Mouse (Mus musculus): ENCODE measurements around the gene Vsig1. TPM values are rescaled to one million over a fixed set of nuclear protein-coding genes. Genes with fewer than 3 reads are reported as not detected.

The Vsig1 gene
- polyA plus RNA-seq, 1 experiment, result not detected

- no peak for TF ChIP-seq POLR2A (IDR thresholded peaks at IDR 0.05; ENCODE audit: insufficient read depth, low read depth, low read length)
- TF ChIP-seq CTCF (IDR thresholded peaks at IDR 0.05; ENCODE audit: insufficient read depth, low read depth, low read length), result no peak
- no peak overlapping the region for H3K4me3 ChIP-seq (ENCODE audit: insufficient read depth, low read depth, low read length)
- WGBS, result 93% methylated on average over 4 of the region's 4 CpGs
- H3K27ac ChIP-seq (ENCODE audit: insufficient read depth, low read depth, low read length), result no peak overlapping the region
- H3K4me1 ChIP-seq (ENCODE audit: control insufficient read depth, insufficient read depth, low read length), result no peaks in the 10 kb centered on the region
Measured at GRCm38 (mm10) chrX:140953618-140954017, 46.2 kb downstream of the Vsig1 start.

DNA sequence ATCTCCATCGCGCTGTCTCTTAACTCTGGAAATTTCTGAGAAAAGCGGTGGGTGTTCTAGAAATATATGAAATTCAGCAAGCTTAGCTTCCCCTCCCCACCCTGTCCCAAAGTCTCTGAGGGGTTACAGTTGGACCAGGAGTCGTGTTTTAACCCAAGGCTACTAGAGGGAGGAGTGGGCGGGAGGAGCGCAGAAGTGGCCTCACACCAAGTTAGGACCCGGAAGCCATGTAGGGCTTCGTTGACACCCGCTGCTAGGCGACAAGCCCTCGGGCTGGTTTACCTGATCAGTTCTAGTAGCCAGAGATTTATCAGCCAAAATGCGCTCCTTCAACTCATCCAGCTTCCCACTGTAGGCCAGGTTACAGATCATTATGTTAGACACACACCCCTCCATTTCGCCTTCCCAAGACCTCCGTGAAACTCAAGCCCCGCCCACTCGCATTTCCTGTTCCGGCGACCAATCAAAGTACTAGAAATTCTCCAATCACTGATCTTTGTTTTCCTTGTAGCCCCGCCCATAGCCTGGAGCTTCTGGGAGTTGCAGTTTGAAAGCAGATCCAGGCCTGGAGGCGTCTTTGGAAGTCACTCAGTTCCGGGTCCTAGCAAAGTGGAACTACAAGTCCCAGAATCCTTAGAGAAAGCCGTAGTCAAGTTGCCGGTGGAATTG is 49.0 kb downstream of the Vsig1 start, which contains the start of the genes Psmd10 and Atg4a:
Gene Psmd10 (minus strand): TSS at position 457 of the 669 bp plus-strand sequence.
Gene Atg4a (plus strand): TSS at position 636 of the 669 bp plus-strand sequence.
- Histone ChIP-seq H3K4me1 (ENCODE audit: control insufficient read depth, insufficient read depth, low read length) (no peaks in the 10 kb centered on the region), H3K4me3 (ENCODE audit: insufficient read depth, low read depth, low read length) (peak within 1 kb of the TSS; percentile 73), H3K27ac (ENCODE audit: insufficient read depth, low read depth, low read length) (no peak within 1 kb of the TSS; the same call in 1 of the 2 replicates)
- 15% methylated on average over 23 of the region's 23 CpGs for WGBS
- TF ChIP-seq CTCF (IDR thresholded peaks at IDR 0.05; ENCODE audit: insufficient read depth, low read depth, low read length) (no peak), POLR2A (IDR thresholded peaks at IDR 0.05; ENCODE audit: insufficient read depth, low read depth, low read length) (no peak)

DNA sequence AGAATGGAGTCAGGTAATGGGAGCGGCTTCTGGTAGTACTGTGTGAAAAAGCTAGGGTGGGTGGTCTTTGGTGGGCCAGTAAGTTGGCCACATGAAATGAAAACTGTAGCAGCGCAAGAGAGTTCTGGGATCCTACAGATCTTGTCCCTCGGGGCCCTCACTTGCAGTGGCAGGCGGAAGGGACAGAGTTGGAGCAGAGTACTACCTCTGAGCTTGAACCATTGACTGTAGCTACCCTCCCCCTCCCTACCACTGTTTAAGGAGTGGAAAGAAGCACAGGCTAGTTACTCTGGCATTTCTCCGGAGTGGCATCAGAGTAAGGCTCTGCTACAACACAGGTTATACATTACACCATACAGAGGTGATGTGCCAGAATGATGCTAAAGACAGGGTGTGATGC is 49.6 kb downstream of the Vsig1 start:
- Histone ChIP-seq H3K4me1 (ENCODE audit: control insufficient read depth, insufficient read depth, low read length) (no peaks in the 10 kb centered on the region), H3K27ac (ENCODE audit: insufficient read depth, low read depth, low read length) (no peak overlapping the region; the same call in 1 of the 2 replicates), H3K4me3 (ENCODE audit: insufficient read depth, low read depth, low read length) (peak overlapping the region; percentile 73)
- no peak for TF ChIP-seq CTCF (IDR thresholded peaks at IDR 0.05; ENCODE audit: insufficient read depth, low read depth, low read length)
- no peak for TF ChIP-seq POLR2A (IDR thresholded peaks at IDR 0.05; ENCODE audit: insufficient read depth, low read depth, low read length)
- 12% methylated on average over 5 of the region's 5 CpGs for WGBS

DNA sequence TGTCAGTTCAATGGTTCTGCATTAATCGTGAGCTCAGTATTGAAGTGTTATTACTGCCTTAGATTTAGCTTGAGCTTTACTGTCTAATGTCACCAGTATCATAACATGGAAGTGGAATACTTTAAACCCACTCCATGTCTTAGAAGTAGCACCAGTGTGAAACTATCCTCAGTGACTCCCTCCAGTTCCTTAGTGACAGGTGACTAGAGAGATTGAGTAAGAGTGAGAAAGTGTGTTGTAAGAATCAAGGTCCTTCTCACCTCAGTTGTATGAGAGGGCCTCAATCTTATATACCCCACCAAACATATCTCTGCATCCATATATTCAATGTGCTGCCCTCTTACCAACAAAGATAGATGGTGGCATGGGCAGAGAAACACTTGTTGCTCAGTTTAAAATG is 71.5 kb downstream of the Vsig1 start:
- Histone ChIP-seq H3K27ac (ENCODE audit: insufficient read depth, low read depth, low read length) (no peak overlapping the region), H3K4me1 (ENCODE audit: control insufficient read depth, insufficient read depth, low read length) (peaks cover 3% of the 10 kb centered on the region; the same call in 1 of the 2 replicates), H3K4me3 (ENCODE audit: insufficient read depth, low read depth, low read length) (no peak overlapping the region)
- 94% methylated on average over 1 of the region's 1 CpGs for WGBS
- TF ChIP-seq CTCF (IDR thresholded peaks at IDR 0.05; ENCODE audit: insufficient read depth, low read depth, low read length) (no peak), POLR2A (IDR thresholded peaks at IDR 0.05; ENCODE audit: insufficient read depth, low read depth, low read length) (no peak)

DNA sequence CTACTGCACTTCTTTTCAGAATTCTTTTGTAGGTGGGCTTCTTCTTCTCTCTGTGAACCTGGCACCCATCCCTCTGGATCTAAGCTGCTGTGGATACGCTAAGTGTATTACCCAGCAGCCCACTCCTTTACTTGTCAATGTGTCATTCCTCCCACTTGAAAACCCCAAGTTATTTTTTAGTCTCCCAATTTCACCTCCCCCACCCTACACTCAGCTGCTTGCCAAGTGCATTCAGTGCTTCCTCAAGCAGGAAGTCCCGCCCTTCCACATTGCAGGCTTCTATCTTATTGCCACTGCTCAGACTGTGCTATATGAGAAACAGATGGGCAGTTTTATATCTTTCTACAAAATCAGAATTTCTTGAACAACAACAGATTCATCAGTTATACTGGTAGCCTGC is 72.1 kb downstream of the Vsig1 start:
- Histone ChIP-seq H3K4me1 (ENCODE audit: control insufficient read depth, insufficient read depth, low read length) (peaks cover 3% of the 10 kb centered on the region; the same call in 1 of the 2 replicates), H3K27ac (ENCODE audit: insufficient read depth, low read depth, low read length) (no peak overlapping the region), H3K4me3 (ENCODE audit: insufficient read depth, low read depth, low read length) (no peak overlapping the region)
- TF ChIP-seq CTCF (IDR thresholded peaks at IDR 0.05; ENCODE audit: insufficient read depth, low read depth, low read length) (no peak), POLR2A (IDR thresholded peaks at IDR 0.05; ENCODE audit: insufficient read depth, low read depth, low read length) (no peak)
- WGBS, result 50% methylated on average over 2 of the region's 2 CpGs

DNA sequence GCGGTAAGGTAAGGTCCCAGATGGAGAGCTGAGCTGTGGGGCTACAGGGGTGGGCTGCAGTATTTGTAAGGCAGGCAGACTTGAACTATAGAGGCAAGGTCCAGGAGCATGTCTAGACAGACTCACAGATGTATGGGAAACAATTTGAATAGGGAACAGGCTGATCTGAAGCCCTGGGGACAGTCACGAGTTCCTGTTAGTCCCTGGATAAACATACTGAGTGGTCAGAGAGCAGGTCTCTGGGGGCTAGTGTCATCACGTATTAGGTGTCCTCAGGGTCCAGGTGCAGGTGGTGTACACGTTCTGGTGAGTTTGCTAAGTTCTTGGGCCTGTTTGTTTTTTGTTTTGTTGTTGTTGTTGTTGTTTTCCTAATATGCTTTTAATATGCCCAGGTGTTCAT is 72.8 kb downstream of the Vsig1 start:
- no peak overlapping the region for H3K27ac ChIP-seq (ENCODE audit: insufficient read depth, low read depth, low read length)
- H3K4me3 ChIP-seq (ENCODE audit: insufficient read depth, low read depth, low read length), result no peak overlapping the region
- WGBS, result 83% methylated on average over 4 of the region's 4 CpGs
- TF ChIP-seq POLR2A (IDR thresholded peaks at IDR 0.05; ENCODE audit: insufficient read depth, low read depth, low read length), result no peak
- no peak for TF ChIP-seq CTCF (IDR thresholded peaks at IDR 0.05; ENCODE audit: insufficient read depth, low read depth, low read length)
- H3K4me1 ChIP-seq (ENCODE audit: control insufficient read depth, insufficient read depth, low read length), result peaks cover 3% of the 10 kb centered on the region; the same call in 1 of the 2 replicates

- Histone ChIP-seq H3K4me3 (ENCODE audit: insufficient read depth, low read depth, low read length) (no peak overlapping the region), H3K27ac (ENCODE audit: insufficient read depth, low read depth, low read length) (no peak overlapping the region), H3K4me1 (ENCODE audit: control insufficient read depth, insufficient read depth, low read length) (peaks cover 3% of the 10 kb centered on the region; the same call in 1 of the 2 replicates)
- WGBS, result 55% methylated on average over 6 of the region's 6 CpGs
- TF ChIP-seq POLR2A (IDR thresholded peaks at IDR 0.05; ENCODE audit: insufficient read depth, low read depth, low read length) (no peak), CTCF (IDR thresholded peaks at IDR 0.05; ENCODE audit: insufficient read depth, low read depth, low read length) (no peak)
Measured at GRCm38 (mm10) chrX:140983206-140983960, 76.0 kb downstream of the Vsig1 start.

DNA sequence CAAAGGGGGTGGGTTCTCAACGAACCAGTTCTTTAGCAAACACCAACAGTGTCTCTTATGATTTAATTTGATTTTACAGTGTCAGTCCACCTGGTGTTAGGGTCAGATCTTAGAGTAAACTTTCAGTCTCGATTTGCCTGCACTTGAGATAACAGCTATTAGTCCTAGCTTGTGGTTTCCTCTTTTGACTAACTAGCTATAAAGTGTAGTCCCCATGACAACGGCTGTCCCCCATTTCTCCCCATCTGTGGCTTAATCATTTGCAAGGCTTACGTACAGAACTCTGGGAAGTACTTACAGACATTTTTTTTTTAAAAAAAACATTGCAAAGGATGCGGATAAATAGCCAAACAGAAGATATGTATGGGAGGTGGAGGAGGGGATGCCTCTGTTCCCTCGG is 77.4 kb downstream of the Vsig1 start:
- 55% methylated on average over 6 of the region's 6 CpGs for WGBS
- Histone ChIP-seq H3K27ac (ENCODE audit: insufficient read depth, low read depth, low read length) (no peak overlapping the region), H3K4me3 (ENCODE audit: insufficient read depth, low read depth, low read length) (no peak overlapping the region), H3K4me1 (ENCODE audit: control insufficient read depth, insufficient read depth, low read length) (peaks cover 3% of the 10 kb centered on the region; the same call in 1 of the 2 replicates)
- TF ChIP-seq CTCF (IDR thresholded peaks at IDR 0.05; ENCODE audit: insufficient read depth, low read depth, low read length) (no peak), POLR2A (IDR thresholded peaks at IDR 0.05; ENCODE audit: insufficient read depth, low read depth, low read length) (no peak)

DNA sequence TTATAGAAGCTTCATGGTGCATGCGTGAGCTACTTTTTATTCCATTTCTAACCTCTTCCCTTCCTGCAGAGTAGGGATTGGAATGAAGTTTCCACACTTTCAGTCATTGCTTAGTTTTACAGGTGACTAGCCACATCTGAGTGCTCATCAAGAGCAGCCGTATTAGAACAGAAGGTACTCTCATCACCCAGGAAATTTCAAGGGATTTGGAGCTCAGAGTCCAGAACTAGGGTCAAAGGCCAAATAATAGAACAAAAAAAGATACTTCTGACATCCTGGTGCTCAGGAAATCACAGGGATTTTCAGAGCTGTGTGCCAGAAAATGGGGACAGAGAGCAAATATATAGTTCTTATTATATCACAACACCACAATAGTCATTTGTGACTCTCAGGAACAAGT is 77.8 kb downstream of the Vsig1 start:
- H3K4me3 ChIP-seq (ENCODE audit: insufficient read depth, low read depth, low read length), result no peak overlapping the region
- no peak overlapping the region for H3K27ac ChIP-seq (ENCODE audit: insufficient read depth, low read depth, low read length)
- WGBS, result 80% methylated on average over 2 of the region's 2 CpGs
- H3K4me1 ChIP-seq (ENCODE audit: control insufficient read depth, insufficient read depth, low read length), result peaks cover 3% of the 10 kb centered on the region; the same call in 1 of the 2 replicates
- TF ChIP-seq CTCF (IDR thresholded peaks at IDR 0.05; ENCODE audit: insufficient read depth, low read depth, low read length) (no peak), POLR2A (IDR thresholded peaks at IDR 0.05; ENCODE audit: insufficient read depth, low read depth, low read length) (no peak)

Other genes with a start within 250 kb of the Vsig1 start
- not detected in 2 replicates for gene Mid2, start 243.0 kb upstream of the Vsig1 start, polyA plus RNA-seq (2012; ENCODE audit: insufficient read depth, insufficient read length, low replicate concordance, missing spikeins)
- gene Tex13b, start 94.2 kb upstream of the Vsig1 start, polyA plus RNA-seq (2012; ENCODE audit: insufficient read depth, insufficient read length, low replicate concordance, missing spikeins), result not detected in 2 replicates
- not detected in 2 replicates for gene Psmd10, start 49.1 kb downstream of the Vsig1 start, polyA plus RNA-seq (2012; ENCODE audit: insufficient read depth, insufficient read length, low replicate concordance, missing spikeins)
- not detected in 2 replicates for gene Atg4a, start 49.3 kb downstream of the Vsig1 start, polyA plus RNA-seq (2012; ENCODE audit: insufficient read depth, insufficient read length, low replicate concordance, missing spikeins)